Mouse (Mus musculus): Measurements from ENCODE around the gene Gm47189.
A peak's percentile ranks its signal among the peaks of the same experiment; 100 is the strongest.
"Not testable (repeated sequence)": the region's sequence is repeated elsewhere in the genome, so short reads cannot be mapped to it uniquely, and the experiment has no call there.

The Gm47189 gene

DNA sequence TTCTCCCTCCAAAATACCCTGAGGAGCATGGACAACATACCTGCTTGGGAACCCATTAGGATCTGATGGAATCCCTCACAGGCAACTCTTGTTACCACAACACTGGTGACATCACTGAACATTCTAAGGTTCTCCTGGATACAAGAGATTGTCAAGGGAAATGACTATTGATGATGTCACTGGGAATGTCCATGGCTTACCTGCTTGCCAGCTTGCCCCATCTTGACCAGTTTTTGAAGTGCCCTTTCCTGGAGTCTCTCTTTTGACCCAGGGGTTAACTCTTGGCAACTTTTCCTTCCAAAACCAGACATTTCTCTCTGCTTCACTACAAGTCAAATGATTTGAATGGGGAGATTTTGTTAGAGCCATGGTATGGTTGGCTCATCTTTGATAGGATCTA lies at the start of gene Gm47189:
Gene Gm47189, minus strand, starts transcription at position 101 of the 400 bp plus-strand sequence.
- DNase-seq, result not testable (repeated sequence)

GRCm38 (mm10) chr14:41755931-41756330 lies 16.3 kb downstream of the Gm47189 start:
- peak in 1 of 2 experiments; percentile 0 for DNase-seq

DNA sequence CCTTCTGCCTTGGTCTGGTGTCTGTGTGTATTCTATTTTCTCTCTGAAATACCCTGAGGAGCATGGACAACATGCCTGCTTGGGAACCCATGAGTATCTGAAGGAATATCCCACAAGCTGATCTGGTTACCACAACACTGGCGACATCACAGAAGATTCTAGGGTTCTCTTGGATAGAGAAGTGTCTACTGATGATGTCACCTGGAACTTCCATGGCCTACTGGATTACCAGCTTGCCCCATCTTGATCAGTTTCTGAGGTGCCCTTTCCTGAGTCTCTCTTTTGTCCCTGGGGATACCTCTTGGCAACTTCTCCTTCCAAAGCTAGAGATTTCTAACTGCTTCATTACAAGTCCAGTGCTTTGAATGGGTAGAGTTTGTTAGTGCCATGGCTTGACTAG lies 21.7 kb downstream of the Gm47189 start, which contains the start of gene Gm7929:
Gene Gm7929, minus strand, starts transcription at position 101 of the 400 bp plus-strand sequence.
- not testable (repeated sequence) for DNase-seq

GRCm38 (mm10) chr14:41723437-41723836 lies 48.8 kb downstream of the Gm47189 start:
- not testable (repeated sequence) for DNase-seq

DNA sequence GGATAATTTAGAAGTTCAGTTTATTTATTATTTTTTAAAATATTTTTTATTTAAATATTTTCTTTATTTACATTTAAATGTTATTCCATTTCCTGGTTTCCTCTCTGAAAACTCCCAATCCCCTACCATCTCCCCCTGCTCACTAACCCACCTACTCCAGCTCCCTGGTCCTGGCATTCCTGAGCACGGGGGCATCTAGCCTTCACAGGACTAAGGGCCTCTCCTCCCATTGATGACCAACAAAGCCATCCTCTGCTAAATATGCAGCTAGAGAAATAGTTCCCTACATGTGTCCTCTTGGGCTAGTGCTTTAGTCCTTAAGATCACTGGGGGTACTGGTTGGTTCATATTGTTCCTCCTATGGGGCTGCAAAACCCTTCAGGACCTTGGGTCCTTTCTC lies 55.1 kb downstream of the Gm47189 start:
- DNase-seq, result not testable (repeated sequence)
